Mouse (Mus musculus) right cerebral cortex, adult 18-20 months (tissue): Measurements from ENCODE around the gene Rpp14.

Experiments
- DNase-seq: peaks from one replicate; pipeline ENCODE4 v3.0.0; 2022; ENCODE audit warnings: mixed read lengths

The Rpp14 gene

GRCm38 (mm10) chr14:8062076-8062475 is 18.1 kb upstream of the Rpp14 start:
- no peak for DNase-seq

DNA sequence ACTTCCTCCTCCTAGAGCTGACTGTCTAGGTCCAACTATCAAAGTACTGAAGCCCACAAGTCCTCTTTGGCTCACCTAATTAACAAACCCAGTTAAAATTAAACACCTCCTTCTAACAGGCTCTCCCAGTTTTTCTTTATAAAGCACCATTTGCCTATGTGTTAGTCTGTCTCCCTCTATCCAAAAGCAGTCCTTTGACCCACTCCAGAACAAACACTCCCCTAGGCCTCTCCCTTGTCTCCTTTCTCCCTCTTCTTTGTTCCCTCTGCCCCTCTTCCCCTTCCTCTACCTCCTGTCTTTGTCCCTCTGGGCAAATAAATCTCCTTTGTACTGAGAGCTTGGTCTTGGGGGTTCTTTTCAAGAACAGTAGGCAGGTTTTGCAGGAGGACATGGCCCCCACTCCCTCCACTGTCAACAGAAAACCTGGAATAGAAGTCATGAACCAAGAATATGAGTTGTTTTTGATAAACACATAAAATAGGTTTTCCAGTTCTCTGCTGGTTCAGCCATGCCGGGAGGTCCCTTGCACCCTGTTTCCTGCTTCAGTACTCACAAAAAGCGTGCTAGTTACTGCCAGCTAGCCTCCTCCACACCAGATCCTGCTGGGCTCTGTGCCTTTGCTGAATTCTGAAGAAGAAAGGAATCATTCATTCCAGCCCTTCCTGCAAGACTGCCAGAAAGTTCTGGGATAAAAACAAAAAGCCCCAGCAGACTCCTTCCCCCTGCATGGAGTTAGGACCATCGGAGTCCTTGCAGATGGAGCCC is 17.4 kb upstream of the Rpp14 start:
- peak; percentile 70 for DNase-seq

- DNase-seq, result no peak
Measured at GRCm38 (mm10) chr14:8063835-8064785, 16.1 kb upstream of the Rpp14 start.

GRCm38 (mm10) chr14:8080718-8081117 is 551 bp downstream of the Rpp14 start:
- DNase-seq, result no peak

DNA sequence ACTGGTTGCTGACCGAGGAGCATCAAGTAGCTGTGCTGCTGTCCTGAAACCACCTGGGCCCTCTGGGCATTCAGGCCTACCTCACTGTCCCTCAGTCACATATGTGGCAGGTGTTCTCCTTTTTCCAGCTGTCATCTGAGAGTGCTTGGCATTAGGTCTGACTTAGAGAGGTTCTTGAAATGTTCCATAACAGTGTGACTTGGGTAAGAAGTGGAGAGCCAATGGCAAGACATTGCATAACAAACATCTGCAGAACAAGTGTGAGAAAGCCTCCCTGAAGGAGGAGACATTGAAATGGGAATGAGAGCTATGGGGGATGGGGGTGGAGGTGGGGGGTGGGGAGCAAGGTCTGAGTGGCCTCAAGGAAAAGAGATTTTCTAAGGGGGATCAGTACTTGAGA is 2.8 kb downstream of the Rpp14 start:
- no peak for DNase-seq

GRCm38 (mm10) chr14:8089016-8089415 is 8.8 kb downstream of the Rpp14 start:
- DNase-seq, result no peak

GRCm38 (mm10) chr14:8092573-8092972 is 12.4 kb downstream of the Rpp14 start:
- no peak for DNase-seq

- no peak for DNase-seq
Measured at GRCm38 (mm10) chr14:8093427-8093826, 13.3 kb downstream of the Rpp14 start.

GRCm38 (mm10) chr14:8094931-8095561 is 14.9 kb downstream of the Rpp14 start:
- DNase-seq, result no peak

- no peak for DNase-seq
Measured at GRCm38 (mm10) chr14:8095562-8095950, 15.4 kb downstream of the Rpp14 start.

GRCm38 (mm10) chr14:8097978-8098686 is 18.0 kb downstream of the Rpp14 start, which contains the start of gene Pxk:
Pxk (plus strand) TSS chr14:8098211.
- peak; percentile 97 for DNase-seq

- no peak for DNase-seq
Measured at GRCm38 (mm10) chr14:8098687-8098995, 18.5 kb downstream of the Rpp14 start.

DNA sequence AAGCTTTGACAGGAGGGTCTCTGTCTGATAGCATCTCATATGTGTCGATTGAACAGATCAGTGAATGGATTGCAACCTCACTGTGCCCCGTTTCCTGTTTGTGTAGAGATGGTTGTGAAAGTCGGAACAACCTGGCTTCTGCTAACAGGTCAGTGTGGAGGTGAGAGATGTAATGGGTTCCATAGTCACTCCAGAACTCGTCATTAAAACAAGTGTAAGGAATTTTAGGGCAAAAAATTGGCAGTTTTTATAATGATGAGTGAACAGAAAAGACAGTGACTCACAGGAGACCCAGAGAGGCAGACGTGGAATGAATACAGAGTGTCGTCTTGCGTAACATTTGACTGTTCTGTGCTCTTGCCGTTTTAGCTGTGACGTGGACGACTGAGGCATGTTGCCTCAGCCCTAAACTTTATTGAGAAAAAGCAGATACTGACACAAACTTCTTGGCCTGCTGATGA is 19.4 kb downstream of the Rpp14 start:
- DNase-seq, result peak; percentile 44

- peak; percentile 38 for DNase-seq
Measured at GRCm38 (mm10) chr14:8101886-8102285, 21.7 kb downstream of the Rpp14 start.

GRCm38 (mm10) chr14:8102676-8103075 is 22.5 kb downstream of the Rpp14 start:
- no peak for DNase-seq

GRCm38 (mm10) chr14:8108047-8108446 is 27.9 kb downstream of the Rpp14 start:
- DNase-seq, result no peak

GRCm38 (mm10) chr14:8108976-8109375 is 28.8 kb downstream of the Rpp14 start:
- DNase-seq, result no peak

GRCm38 (mm10) chr14:8111545-8111944 is 31.4 kb downstream of the Rpp14 start:
- no peak for DNase-seq

DNA sequence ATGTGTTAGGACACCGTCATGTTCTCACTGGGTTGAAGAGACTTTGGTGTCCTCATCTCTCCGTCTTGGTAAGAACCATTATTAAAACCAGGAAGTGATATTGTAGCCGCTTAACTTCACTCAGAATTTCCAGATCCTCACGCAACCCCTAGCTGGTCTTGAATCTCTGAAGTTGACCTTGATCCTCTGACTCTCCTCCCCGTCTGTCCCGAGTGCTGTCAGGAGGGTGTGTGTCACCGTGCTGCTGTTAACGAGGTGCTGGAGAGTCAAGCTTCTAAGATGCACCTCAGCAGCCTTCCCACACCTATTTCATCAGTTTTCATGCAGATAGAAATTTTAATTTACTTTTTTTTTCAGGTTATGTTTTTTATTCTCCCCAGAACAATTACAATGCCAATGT is 31.9 kb downstream of the Rpp14 start:
- no peak for DNase-seq

- no peak for DNase-seq
Measured at GRCm38 (mm10) chr14:8113616-8114015, 33.4 kb downstream of the Rpp14 start.

GRCm38 (mm10) chr14:8114306-8114705 is 34.1 kb downstream of the Rpp14 start:
- DNase-seq, result no peak

- no peak for DNase-seq
Measured at GRCm38 (mm10) chr14:8114756-8115155, 34.6 kb downstream of the Rpp14 start.

- no peak for DNase-seq
Measured at GRCm38 (mm10) chr14:8115772-8116171, 35.6 kb downstream of the Rpp14 start.
